Mouse (Mus musculus) stomach, embryonic 15.5 days (tissue): ENCODE data around the gene Gnb2. TPM values are rescaled to one million over a fixed set of nuclear protein-coding genes. Genes with fewer than 3 reads are reported as not detected.

Experiments
- ATAC-seq: fragments of 200-750 bp; cut with Nextera tagmentation; 2 replicates; pipeline ENCODE4 v1.8.0; 2017; ENCODE audit warnings: low read depth, moderate number of reproducible peaks, moderate TSS enrichment; ENCODE audit not compliant: insufficient read depth, low FRiP score
- H3K27ac ChIP-seq: fragments of 300-500 bp; sonication (generic); 2 replicates; pipeline ENCODE4 v1.5.1; 2015; ENCODE audit warnings: mild to moderate bottlenecking, inconsistent platforms
- H3K27me3 ChIP-seq: fragments of 300-500 bp; sonication (generic); replicated peaks from 2 replicates; pipeline ENCODE4 v1.6.1; 2015; ENCODE audit warnings: inconsistent platforms
- H3K36me3 ChIP-seq: fragments of 300-500 bp; sonication (generic); 2 replicates; pipeline ENCODE4 v1.6.1; 2015; ENCODE audit warnings: inconsistent platforms
- H3K4me1 ChIP-seq: fragments of 300-500 bp; sonication (generic); 2 replicates; pipeline ENCODE4 v1.6.1; 2015; ENCODE audit warnings: inconsistent platforms
- H3K4me2 ChIP-seq: fragments of 300-500 bp; sonication (generic); 2 replicates; pipeline ENCODE4 v1.6.1; 2015; ENCODE audit warnings: mild to moderate bottlenecking, inconsistent platforms
- H3K4me3 ChIP-seq: fragments of 300-500 bp; sonication (generic); replicated peaks from 2 replicates; pipeline ENCODE4 v1.5.1; 2015; ENCODE audit warnings: inconsistent platforms
- H3K9ac ChIP-seq: fragments of 300-500 bp; sonication (generic); 2 replicates; pipeline ENCODE4 v1.6.1; 2015; ENCODE audit warnings: inconsistent platforms
- H3K9me3 ChIP-seq: fragments of 300-500 bp; sonication (generic); 2 replicates; pipeline ENCODE4 v1.6.1; 2016; ENCODE audit warnings: inconsistent platforms
- WGBS: fragments of 180-500 bp; shearing (Covaris S2); methylation state at CpG from one replicate; pipeline ENCODE4 v1.1.7; 2015; 5-methylcytosine and 5-hydroxymethylcytosine counted together
- polyA plus RNA-seq: library from polyadenylated mRNA; unstranded; fragments of >200 nt; fragmentation: Nextera tagmentation; extraction: Ambion mirVana; gene quantifications from 2 replicates; pipeline ENCODE4 v1.2.1, GENCODE M21; 2015

Gnb2 gene
- polyA plus RNA-seq, 1 experiment from 2014 or later = 359 TPM

DNA sequence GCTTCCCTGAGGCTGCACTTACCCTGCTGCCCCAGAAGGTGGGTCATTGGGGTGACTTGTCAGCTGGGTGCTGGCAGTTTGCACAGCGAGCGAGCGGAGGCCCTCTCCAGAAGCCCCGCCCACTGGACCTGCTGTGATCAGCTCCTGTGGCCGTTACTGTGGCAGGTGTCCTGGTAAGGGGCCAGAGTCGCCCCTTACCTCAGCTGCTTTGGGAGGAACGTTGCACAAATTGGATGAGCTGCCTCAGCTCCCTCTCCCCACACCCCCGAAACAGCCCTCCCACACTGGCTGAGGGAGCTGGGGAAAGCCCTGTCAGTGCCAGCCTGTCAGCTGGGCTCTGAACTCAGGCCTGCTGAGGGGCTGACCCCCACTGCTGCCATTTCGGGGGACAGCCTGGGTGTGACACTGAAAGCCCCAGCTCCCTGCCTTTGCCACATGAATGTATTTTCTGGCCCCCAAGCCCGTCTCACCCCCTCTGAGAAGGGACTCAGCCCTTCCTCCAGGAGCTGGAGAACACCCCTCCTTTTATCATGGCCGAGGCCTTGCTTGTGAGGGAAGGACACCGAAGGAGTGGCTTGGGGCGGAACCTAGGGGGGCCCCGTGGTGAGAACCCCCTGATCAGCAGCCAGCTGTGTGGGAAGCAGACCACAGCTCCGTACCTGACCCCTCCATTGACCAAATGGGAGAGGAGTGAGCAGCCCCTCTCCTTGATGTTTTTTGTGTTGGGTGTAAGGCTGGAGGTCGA, 6.9 kb downstream of the Gnb2 start:
- no peak for ATAC-seq
- H3K4me2 ChIP-seq = no peak overlapping the region
- no peaks in the 10 kb centered on the region for H3K27me3 ChIP-seq
- peak overlapping the region; percentile 51 for H3K27ac ChIP-seq
- 34% methylated on average over 16 of the region's 16 CpGs for WGBS
- no peak overlapping the region for H3K4me3 ChIP-seq
- H3K4me1 ChIP-seq = peaks cover 24% of the 10 kb centered on the region
- no peaks in the 10 kb centered on the region for H3K9me3 ChIP-seq
- no peak overlapping the region for H3K9ac ChIP-seq
- peaks cover 69% of the 10 kb centered on the region for H3K36me3 ChIP-seq

- Histone ChIP-seq H3K4me1 (peaks cover 22% of the 10 kb centered on the region), H3K36me3 (peaks cover 77% of the 10 kb centered on the region), H3K4me2 (no peak overlapping the region), H3K4me3 (no peak overlapping the region), H3K9ac (no peak overlapping the region), H3K27ac (no peak overlapping the region), H3K27me3 (no peaks in the 10 kb centered on the region), H3K9me3 (no peaks in the 10 kb centered on the region)
- WGBS = 72% methylated on average over 16 of the region's 16 CpGs
- ATAC-seq = no peak
Observed at GRCm38 (mm10) chr5:137525511-137525910, 7.8 kb downstream of the Gnb2 start.

GRCm38 (mm10) chr5:137524671-137525070, 8.6 kb downstream of the Gnb2 start:
- 83% methylated on average over 13 of the region's 13 CpGs for WGBS
- Histone ChIP-seq H3K36me3 (peaks cover 84% of the 10 kb centered on the region), H3K9me3 (no peaks in the 10 kb centered on the region), H3K4me2 (no peak overlapping the region), H3K9ac (no peak overlapping the region), H3K27ac (no peak overlapping the region), H3K27me3 (no peaks in the 10 kb centered on the region), H3K4me1 (peaks cover 13% of the 10 kb centered on the region), H3K4me3 (no peak overlapping the region)
- no peak for ATAC-seq

DNA sequence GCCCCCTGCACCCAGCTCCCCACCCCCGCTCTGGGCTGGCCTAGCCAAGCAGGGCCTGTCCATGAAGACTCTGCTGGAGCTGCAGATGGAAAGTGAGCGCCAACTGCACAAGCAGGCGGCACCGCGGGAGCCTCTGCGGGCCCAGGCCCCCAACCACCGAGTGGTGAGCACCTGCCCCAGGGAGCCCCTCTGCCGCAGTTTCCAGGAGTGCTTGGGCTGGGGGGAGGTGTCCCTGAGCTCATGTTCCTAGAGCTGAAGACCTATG, 9.1 kb downstream of the Gnb2 start:
- peaks cover 84% of the 10 kb centered on the region for H3K36me3 ChIP-seq
- peaks cover 8% of the 10 kb centered on the region for H3K4me1 ChIP-seq
- no peak overlapping the region for H3K4me2 ChIP-seq
- WGBS = 86% methylated on average over 8 of the region's 8 CpGs
- H3K27ac ChIP-seq = no peak overlapping the region
- no peaks in the 10 kb centered on the region for H3K27me3 ChIP-seq
- H3K9ac ChIP-seq = no peak overlapping the region
- no peak overlapping the region for H3K4me3 ChIP-seq
- H3K9me3 ChIP-seq = no peaks in the 10 kb centered on the region
- no peak for ATAC-seq

- Histone ChIP-seq H3K4me2 (no peak overlapping the region), H3K4me1 (peaks cover 8% of the 10 kb centered on the region), H3K4me3 (no peak overlapping the region), H3K27ac (no peak overlapping the region), H3K9ac (no peak overlapping the region), H3K27me3 (no peaks in the 10 kb centered on the region), H3K36me3 (peaks cover 84% of the 10 kb centered on the region), H3K9me3 (no peaks in the 10 kb centered on the region)
- 78% methylated on average over 25 of the region's 25 CpGs for WGBS
- no peak for ATAC-seq
Observed at GRCm38 (mm10) chr5:137523396-137524250, 9.7 kb downstream of the Gnb2 start.

DNA sequence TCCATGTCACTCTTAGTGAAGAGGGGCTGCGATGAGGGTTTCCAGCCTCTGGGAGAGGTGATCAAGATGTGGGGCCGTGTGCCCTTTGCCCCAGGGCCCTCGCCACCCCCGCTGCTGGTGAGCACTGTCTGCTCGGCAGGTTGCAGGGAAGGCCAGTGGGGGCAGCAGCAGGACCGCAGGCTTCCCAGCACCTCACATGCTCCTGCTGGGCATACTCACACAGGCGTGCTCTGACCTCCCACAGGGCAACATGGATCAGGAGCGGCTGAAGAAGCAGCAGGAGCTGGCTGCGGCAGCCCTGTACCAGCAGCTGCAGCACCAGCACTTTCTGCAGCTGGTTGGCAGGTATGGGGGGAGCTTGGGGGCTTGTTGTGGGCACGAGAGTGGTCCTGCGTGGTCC, 10.6 kb downstream of the Gnb2 start:
- H3K9me3 ChIP-seq = no peaks in the 10 kb centered on the region
- 74% methylated on average over 11 of the region's 11 CpGs for WGBS
- ATAC-seq = no peak
- no peak overlapping the region for H3K9ac ChIP-seq
- H3K27me3 ChIP-seq = no peaks in the 10 kb centered on the region
- H3K4me1 ChIP-seq = peaks cover 8% of the 10 kb centered on the region
- H3K36me3 ChIP-seq = peaks cover 77% of the 10 kb centered on the region
- no peak overlapping the region for H3K27ac ChIP-seq
- H3K4me3 ChIP-seq = no peak overlapping the region
- H3K4me2 ChIP-seq = no peak overlapping the region

DNA sequence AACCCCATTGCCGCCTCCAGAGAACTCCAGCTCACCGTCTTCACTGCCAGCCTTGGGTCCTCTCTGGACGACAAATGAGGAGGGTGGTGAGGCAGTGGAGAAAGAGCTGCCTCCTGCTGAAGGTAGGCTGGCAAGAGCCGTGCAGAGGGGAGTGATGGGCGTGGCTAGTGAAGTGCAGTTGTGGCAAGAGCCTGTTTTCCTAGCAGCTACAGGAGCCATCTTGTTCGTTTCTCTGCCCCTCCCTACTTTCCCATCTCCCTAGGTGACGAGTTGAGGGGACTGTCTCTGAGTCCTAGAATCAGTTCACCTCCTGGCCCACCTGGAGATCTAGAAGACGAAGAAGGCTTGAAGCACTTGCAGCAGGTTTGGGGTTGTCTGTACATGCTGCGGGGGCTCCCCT, 11.4 kb downstream of the Gnb2 start:
- no peak overlapping the region for H3K4me2 ChIP-seq
- H3K27ac ChIP-seq = no peak overlapping the region
- H3K36me3 ChIP-seq = peaks cover 72% of the 10 kb centered on the region
- no peak overlapping the region for H3K4me3 ChIP-seq
- no peak overlapping the region for H3K9ac ChIP-seq
- H3K27me3 ChIP-seq = no peaks in the 10 kb centered on the region
- no peaks in the 10 kb centered on the region for H3K9me3 ChIP-seq
- no peak for ATAC-seq
- H3K4me1 ChIP-seq = peaks cover 8% of the 10 kb centered on the region
- WGBS = 76% methylated on average over 9 of the region's 9 CpGs

DNA sequence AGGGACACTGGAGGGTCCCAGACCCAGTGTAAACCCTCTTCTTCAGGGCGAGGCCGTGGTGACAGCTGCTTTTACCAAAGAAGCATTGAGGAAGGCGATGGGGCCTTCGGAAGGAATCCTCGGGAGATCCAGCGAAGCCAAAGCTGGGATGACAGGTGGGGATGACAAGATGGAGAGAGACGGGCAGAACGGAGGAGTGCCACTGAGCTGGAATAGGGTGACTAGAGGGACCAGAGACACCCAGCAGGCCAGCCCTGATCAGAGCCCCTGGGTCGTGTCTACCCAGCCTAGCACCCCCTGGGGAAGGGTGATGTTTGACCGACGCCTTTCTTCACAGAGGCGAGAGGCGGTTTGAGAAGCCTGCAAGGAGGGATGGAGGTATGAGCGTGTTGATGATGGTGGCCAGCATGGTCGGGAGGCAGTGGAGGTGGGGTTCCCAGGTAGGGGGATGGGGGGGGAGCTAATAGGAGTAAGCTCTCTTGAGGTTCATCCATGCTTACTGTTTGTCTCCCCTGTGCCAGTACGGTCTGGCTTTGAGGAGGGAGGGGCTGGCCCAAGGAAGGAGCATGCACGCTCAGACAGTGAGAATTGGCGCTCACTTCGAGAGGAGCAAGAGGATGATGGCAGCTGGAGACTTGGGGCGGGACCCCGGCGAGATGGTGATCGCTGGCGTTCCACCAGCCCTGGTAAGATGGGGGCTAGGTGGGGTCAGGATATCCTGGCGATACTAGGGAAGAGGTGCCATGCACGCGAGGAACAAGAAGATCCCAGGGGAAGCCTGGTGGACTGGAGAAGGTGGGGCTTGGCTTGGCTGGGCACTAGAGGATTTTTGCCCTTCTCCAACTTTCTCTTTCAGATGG, 13.4 kb downstream of the Gnb2 start:
- 88% methylated on average over 27 of the region's 27 CpGs for WGBS
- H3K27ac ChIP-seq = no peak overlapping the region
- H3K9me3 ChIP-seq = no peaks in the 10 kb centered on the region
- H3K27me3 ChIP-seq = no peaks in the 10 kb centered on the region
- 0 out of 2 replicates have a peak, but pooled peaks cover 4% of the 10 kb centered on the region for H3K4me1 ChIP-seq
- H3K9ac ChIP-seq = no peak overlapping the region
- H3K4me2 ChIP-seq = no peak overlapping the region
- H3K4me3 ChIP-seq = no peak overlapping the region
- peaks cover 64% of the 10 kb centered on the region for H3K36me3 ChIP-seq
- ATAC-seq = no peak

DNA sequence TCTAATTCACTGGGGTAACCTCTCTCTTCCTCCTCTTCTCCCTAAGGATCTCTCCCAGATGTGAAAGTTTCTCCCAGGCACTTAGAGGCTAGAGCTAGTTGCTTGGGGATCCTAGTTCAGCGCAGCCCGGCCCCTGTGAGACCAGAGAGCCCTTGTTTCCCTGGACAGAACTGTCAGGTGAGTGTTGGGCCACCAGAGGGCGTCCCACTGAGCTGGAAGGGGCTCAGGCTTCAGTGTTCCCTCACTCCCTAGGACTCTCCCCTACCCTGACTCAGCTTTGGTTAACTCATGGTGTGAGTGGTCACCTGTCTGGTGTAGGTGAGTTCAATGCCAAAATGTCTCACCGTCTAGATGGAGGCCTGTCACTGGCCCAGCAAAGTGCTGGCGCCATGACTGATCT, 14.9 kb downstream of the Gnb2 start, which contains the start of gene Gigyf1:
Gene Gigyf1, plus strand, starts transcription at position 113 of the 400 bp plus-strand sequence.
- ATAC-seq = no peak
- H3K4me3 ChIP-seq = no peak within 1 kb of the TSS
- 0 out of 2 replicates have a peak, but pooled peaks cover 7% of the 10 kb centered on the region for H3K4me1 ChIP-seq
- no peak within 1 kb of the TSS for H3K4me2 ChIP-seq
- WGBS = 76% methylated on average over 5 of the region's 5 CpGs
- no peaks in the 10 kb centered on the region for H3K9me3 ChIP-seq
- no peaks in the 10 kb centered on the region for H3K27me3 ChIP-seq
- peaks cover 49% of the 10 kb centered on the region for H3K36me3 ChIP-seq
- H3K27ac ChIP-seq = no peak within 1 kb of the TSS
- H3K9ac ChIP-seq = no peak within 1 kb of the TSS

- Histone ChIP-seq H3K4me1 (peaks cover 24% of the 10 kb centered on the region), H3K4me2 (no peak overlapping the region; the same call in 1 of the 2 replicates), H3K27ac (no peak overlapping the region), H3K27me3 (no peaks in the 10 kb centered on the region), H3K4me3 (no peak overlapping the region), H3K9ac (no peak overlapping the region), H3K36me3 (peaks cover 13% of the 10 kb centered on the region), H3K9me3 (no peaks in the 10 kb centered on the region)
- WGBS = 94% methylated on average over 3 of the region's 3 CpGs
- no peak for ATAC-seq
Observed at GRCm38 (mm10) chr5:137514811-137515210, 18.5 kb downstream of the Gnb2 start.

DNA sequence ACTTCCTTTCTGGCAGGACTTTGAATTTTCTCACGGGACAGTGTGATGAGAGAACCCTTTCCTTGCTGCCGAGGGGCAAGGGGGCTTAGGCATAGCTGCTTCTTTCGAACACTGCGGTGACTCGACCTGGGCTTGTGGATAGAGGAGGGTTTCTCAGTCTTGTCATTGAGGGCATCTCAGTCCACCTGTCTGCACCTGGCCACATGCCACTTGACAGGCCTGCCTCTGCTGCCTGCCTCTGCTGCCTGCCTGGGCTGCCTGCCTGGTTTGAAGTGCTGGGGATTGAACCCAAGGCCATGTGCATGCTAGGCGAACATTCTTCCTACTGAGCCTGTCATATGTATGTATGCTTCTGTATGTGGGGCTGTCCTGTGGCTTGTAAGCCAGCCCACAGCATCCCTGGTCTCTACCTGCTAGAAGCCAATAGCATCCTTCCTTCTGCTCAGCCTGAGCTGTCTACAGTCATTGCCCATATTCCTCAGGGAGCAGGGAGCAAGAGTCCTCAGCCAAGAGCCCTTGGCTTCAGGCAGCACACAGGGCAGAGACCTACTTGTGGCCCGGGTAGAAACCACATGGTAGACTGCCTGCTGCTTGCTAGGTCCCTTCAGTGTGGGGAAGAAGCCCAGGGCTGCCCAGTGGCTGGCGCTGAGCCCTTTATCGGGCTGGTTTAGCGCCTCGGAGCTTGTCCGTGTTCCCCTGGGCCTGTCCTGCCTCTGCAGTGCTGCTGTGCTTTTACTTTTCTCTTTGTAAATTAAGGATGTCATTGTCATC, 19.2 kb downstream of the Gnb2 start:
- Histone ChIP-seq H3K9me3 (no peaks in the 10 kb centered on the region), H3K36me3 (peaks cover 7% of the 10 kb centered on the region), H3K4me1 (peaks cover 24% of the 10 kb centered on the region), H3K4me3 (no peak overlapping the region), H3K9ac (no peak overlapping the region), H3K4me2 (no peak overlapping the region), H3K27ac (no peak overlapping the region), H3K27me3 (no peaks in the 10 kb centered on the region)
- no peak for ATAC-seq
- 84% methylated on average over 12 of the region's 12 CpGs for WGBS
